Mouse (Mus musculus) B cell, adult 67 days (primary cell): ENCODE measurements around the gene Nphp3. TPM values are rescaled to one million over a fixed set of nuclear protein-coding genes. Genes with fewer than 3 reads are reported as not detected.

Experiments
- total RNA-seq, 2 experiments: library from RNA; stranded (reverse); gene quantifications; 4 replicates each; pipeline ENCODE4 v1.2.4; 2023

Nphp3 gene
- total RNA-seq: 1 to 10 TPM; 5.5 to 8.8 TPM

GRCm38 (mm10) chr9:104001921-104002859 is at the start of gene Nphp3:
Gene Nphp3, plus strand, starts transcription at chr9:104002544.

GRCm38 (mm10) chr9:104040362-104040761 is 38.0 kb downstream of the Nphp3 start, which contains the start of gene Gm28305:
Gene Gm28305, plus strand, starts transcription at chr9:104040662.

GRCm38 (mm10) chr9:104062430-104063243 is 60.3 kb downstream of the Nphp3 start, which contains the start of gene Uba5:
Gene Uba5, minus strand, starts transcription at chr9:104063134.

GRCm38 (mm10) chr9:104063244-104063961 is 61.1 kb downstream of the Nphp3 start, which contains the start of gene Acad11:
Gene Acad11, plus strand, starts transcription at chr9:104063377.

Other genes with a start within 250 kb of the Nphp3 start
- 1 to 10 TPM; 9.8 to 9.9 TPM for gene Tmem108, start 240.7 kb upstream of the Nphp3 start, total RNA-seq
- not detected for gene Gm28305, start 38.1 kb downstream of the Nphp3 start, total RNA-seq
- 10 to 100 TPM; 29.5 to 31.3 TPM for gene Uba5, start 60.6 kb downstream of the Nphp3 start, total RNA-seq
- 10 to 100 TPM; 18.3 to 19.2 TPM for gene Acad11, start 60.8 kb downstream of the Nphp3 start, total RNA-seq
- gene Ackr4, start 124.4 kb downstream of the Nphp3 start, total RNA-seq: not detected